Mouse (Mus musculus) spleen, embryonic (tissue): ENCODE data around the gene 2900026A02Rik.

Experiments used
- CTCF ChIA-PET: fragments of 350-600 bp; sonication (Branson Sonifier 250); formaldehyde crosslinking; loops from one replicate; lab custom pipeline; 2022; lab: Charles Lee

The 2900026A02Rik gene

DNA sequence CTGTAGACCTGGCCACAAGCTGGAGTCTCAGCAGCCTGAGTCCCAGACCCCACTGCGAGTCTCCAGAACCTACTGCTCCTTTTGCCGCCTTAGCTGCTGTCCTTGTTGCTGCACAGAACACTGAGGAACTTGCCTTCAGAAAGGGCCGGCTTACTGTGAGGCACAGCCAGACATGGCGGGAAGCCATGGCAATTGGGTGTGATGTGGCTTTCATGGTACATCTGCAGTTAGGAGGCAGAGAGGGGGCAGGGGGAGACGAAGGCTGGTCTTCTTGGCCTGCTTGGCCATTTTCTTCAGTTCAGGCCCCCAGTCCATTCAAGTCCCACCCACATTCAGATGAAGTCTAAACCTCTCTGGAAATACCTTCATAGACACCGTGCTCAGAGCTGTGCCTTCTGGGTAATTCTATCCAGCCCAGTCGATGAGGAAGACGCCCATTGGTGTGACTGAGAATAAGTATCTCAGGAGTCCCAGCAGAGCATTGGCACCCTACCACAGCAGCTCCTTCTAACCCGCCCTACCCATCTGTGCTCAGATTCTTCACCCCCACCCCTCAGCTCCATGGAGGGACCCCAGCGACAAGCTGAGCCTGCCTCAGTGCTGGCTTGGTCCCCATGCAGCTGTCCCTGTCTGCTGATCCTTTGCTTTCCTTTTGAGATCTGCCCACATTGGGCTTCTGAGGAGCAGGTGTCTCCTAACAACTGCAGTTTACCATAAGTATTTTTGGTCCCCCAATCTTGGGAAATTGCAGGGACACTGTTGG, 175.3 kb downstream of the 2900026A02Rik start:
- CTCF ChIA-PET = no interaction called here

DNA sequence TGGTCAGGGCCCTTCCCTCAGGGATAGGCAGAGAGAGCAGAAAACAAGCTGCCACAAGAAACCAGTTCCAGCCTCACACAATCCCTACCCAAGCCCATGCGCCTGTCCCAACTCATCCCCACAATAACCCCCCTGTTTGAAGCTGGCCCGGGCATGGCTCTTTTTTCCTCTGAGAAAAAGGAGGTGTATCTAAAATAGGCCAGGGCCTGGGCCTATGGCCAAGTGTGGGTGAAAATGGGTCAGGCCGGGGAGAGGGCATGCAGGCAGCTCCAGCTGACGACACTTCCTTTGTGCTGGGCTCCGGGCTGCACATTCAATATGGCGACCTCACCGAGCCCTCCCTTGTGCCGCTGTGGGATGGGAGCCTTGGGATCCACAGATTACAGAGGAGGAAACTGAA, 177.5 kb downstream of the 2900026A02Rik start:
- CTCF ChIA-PET = no interaction called here

DNA sequence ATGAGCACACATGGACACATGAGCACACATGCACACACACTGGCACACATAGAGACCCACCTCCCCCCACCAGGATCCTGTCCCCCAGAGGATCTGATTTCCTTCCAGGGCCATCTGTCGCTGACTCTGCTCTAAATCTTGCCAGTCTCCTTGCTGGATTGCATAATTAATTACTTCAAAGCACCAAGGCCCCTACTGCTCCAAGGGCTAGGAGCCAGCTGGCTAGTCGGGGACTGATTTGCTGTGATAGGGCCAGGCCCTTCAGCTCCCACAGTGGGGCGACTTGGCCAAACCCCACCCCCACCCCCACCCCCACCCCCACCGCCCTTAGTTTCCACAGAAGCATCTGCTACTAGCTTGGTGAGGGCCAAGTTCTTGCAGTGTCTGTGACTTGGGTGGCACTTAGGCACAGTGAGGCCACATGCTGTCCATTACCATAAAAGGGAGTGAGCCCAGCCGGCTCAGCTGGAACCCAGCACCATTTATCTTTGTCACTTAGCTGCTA, 179.4 kb downstream of the 2900026A02Rik start:
- CTCF ChIA-PET = no interaction called here

DNA sequence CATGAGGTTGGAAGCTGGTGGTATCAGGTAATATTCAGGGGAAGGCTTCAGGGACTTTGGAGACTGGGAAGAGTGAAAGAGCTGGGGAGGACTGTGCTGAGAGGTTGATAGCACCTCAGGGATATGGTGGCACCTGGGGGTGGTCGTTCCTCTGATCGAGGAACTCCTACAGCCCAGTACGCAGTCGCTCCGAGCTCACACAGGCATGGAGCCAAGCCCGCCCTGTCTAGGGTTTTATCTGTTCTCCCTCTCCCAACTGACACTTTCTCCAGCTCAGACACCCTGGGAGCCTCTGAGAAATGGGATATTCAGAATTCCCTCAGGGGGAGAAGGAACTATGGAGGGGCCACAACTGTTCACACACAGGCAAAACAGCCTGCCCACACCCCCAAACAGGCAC, 180.3 kb downstream of the 2900026A02Rik start:
- CTCF ChIA-PET = no interaction called here

- CTCF ChIA-PET = no interaction called here
These were observed 182.4 kb downstream of the 2900026A02Rik start for GRCm38 (mm10) chr5:113038601-113039000.
